Mouse (Mus musculus) kidney, postnatal 0 days (tissue): ENCODE measurements around the gene Olfr1173. TPM values are rescaled to one million over a fixed set of nuclear protein-coding genes. Genes with fewer than 3 reads are reported as not detected.

Experiments
- ATAC-seq: fragments of 200-750 bp; cut with Nextera tagmentation; replicated peaks from 2 replicates; pipeline ENCODE4 v1.8.0; 2017; ENCODE audit warnings: low read depth, moderate number of reproducible peaks, moderate TSS enrichment, moderate library complexity; ENCODE audit not compliant: low FRiP score
- DNase-seq: peaks from one replicate; pipeline ENCODE4 v3.0.0-alpha.2; 2016; ENCODE audit warnings: low spot score
- H3K27ac ChIP-seq: fragments of 300-500 bp; sonication (generic); 2 replicates; pipeline ENCODE4 v1.5.1; 2014; ENCODE audit warnings: mild to moderate bottlenecking
- H3K27me3 ChIP-seq: fragments of 300-500 bp; sonication (generic); 2 replicates; pipeline ENCODE4 v1.6.1; 2014; ENCODE audit warnings: low read length, mixed read lengths; ENCODE audit not compliant: insufficient read depth
- H3K36me3 ChIP-seq: fragments of 300-500 bp; sonication (generic); 2 replicates; pipeline ENCODE4 v1.6.1; 2014; ENCODE audit warnings: low read length, mixed read lengths; ENCODE audit not compliant: insufficient read depth
- H3K4me1 ChIP-seq: fragments of 300-500 bp; sonication (generic); replicated peaks from 2 replicates; pipeline ENCODE4 v1.6.1; 2014; ENCODE audit warnings: antibody characterized with exemption, low read length, mixed read lengths; ENCODE audit not compliant: insufficient read depth
- H3K4me2 ChIP-seq: fragments of 300-500 bp; sonication (generic); 2 replicates; pipeline ENCODE4 v1.6.1; 2014; ENCODE audit warnings: mild to moderate bottlenecking, low read length, moderate library complexity, mixed read lengths
- H3K4me3 ChIP-seq: fragments of 300-500 bp; sonication (generic); replicated peaks from 2 replicates; pipeline ENCODE4 v1.5.1; 2014; ENCODE audit warnings: low read depth, low read length
- H3K9ac ChIP-seq: fragments of 300-500 bp; sonication (generic); 2 replicates; pipeline ENCODE4 v1.6.1; 2014; ENCODE audit warnings: low read depth, low read length
- H3K9me3 ChIP-seq: fragments of 300-500 bp; sonication (generic); replicated peaks from 2 replicates; pipeline ENCODE4 v1.6.1; 2016; ENCODE audit warnings: low read length, inconsistent platforms, mixed read lengths
- CTCF ChIP-seq: IDR thresholded peaks from 2 replicates; pipeline ENCODE4 v1.5.1; 2016; ENCODE audit warnings: antibody characterized with exemption, low read depth, mild to moderate bottlenecking, moderate library complexity
- WGBS: fragments of 180-500 bp; shearing (Covaris S2); extraction: QIAGEN DNeasy Blood & Tissue Kit; methylation state at CpG from one replicate; pipeline ENCODE4 v1.1.7; 2014; 5-methylcytosine and 5-hydroxymethylcytosine counted together
- polyA plus RNA-seq: library from polyadenylated mRNA; unstranded; fragments of >200 nt; fragmentation: Nextera tagmentation; extraction: Ambion mirVana; gene quantifications from 2 replicates; pipeline ENCODE4 v1.2.1, GENCODE M21; 2015

Olfr1173 gene
- polyA plus RNA-seq: not detected in 2 replicates

DNA sequence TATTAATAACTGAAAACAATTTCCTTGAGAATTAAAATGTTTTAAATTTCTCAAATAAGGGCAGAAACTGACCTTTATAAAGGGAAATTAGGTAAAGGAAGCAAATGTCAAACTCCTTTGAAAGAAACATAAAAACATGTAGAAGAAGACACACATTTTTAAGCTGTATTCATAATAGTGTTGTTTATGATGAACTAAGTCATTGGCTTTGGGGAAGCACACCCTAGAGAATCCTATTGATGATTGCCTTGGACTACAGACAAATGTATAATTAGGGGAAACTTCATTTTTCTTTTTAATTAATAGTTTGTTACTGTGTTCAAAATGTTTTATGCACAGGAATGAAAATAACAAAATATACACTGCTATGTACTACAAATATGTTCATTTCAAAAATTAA is at the start of gene Olfr1173:
Gene Olfr1173, minus strand, starts transcription at position 101 of the 400 bp plus-strand sequence.
- Histone ChIP-seq H3K9ac (no peak within 1 kb of the TSS), H3K4me1 (no peaks in the 10 kb centered on the region), H3K4me2 (no peak within 1 kb of the TSS), H3K27me3 (no peaks in the 10 kb centered on the region), H3K36me3 (no peaks in the 10 kb centered on the region), H3K27ac (no peak within 1 kb of the TSS), H3K4me3 (no peak within 1 kb of the TSS), H3K9me3 (no peaks in the 10 kb centered on the region)
- DNase-seq (no peak), ATAC-seq (no peak)
- TF ChIP-seq CTCF: no peak

DNA sequence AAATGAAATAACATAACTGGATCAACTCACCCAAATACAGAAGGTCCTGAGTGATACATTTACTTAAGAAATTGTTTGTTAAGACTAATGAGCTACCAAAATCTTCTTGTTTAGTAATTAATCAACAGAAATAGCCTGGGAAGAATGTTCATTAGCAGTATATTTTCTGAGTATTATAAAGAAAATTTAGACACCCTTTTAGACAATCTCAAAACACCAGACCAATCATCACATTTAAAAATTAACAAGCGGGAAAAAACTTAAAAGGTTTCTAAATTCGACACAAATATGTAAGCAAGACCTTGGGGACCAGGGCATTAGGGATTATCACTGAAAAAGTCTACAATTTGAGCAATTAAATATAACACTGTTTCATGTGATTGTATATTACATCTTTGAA is 47.4 kb upstream of the Olfr1173 start, which contains the start of gene Olfr1175-ps:
Gene Olfr1175-ps, minus strand, starts transcription at position 101 of the 400 bp plus-strand sequence.
- no peak within 1 kb of the TSS for H3K4me2 ChIP-seq
- TF ChIP-seq CTCF: no peak
- no peak for DNase-seq
- no peak within 1 kb of the TSS for H3K9ac ChIP-seq
- 74% methylated on average over 2 of the region's 2 CpGs for WGBS
- no peaks in the 10 kb centered on the region for H3K27me3 ChIP-seq
- no peak within 1 kb of the TSS for H3K27ac ChIP-seq
- H3K4me1 ChIP-seq: no peaks in the 10 kb centered on the region
- no peak within 1 kb of the TSS for H3K4me3 ChIP-seq
- ATAC-seq: no peak
- H3K9me3 ChIP-seq: no peaks in the 10 kb centered on the region
- no peaks in the 10 kb centered on the region for H3K36me3 ChIP-seq

DNA sequence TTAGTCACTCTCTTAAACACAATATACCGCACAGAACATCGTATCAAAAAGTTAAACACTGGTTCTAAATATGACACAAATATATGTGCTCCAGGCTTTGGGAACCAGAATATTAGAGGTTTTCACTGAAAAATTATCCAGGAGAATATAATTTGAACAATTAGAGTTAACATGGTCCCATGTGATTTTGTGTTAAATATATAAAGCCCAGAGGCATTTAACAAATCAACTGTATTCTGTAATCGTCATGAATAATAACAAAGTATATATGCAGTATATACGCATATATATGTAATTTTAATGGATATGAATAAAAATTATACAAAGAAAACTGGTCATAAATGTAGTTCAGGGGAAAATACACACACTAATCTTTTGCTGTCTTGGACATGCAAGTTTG is 35.4 kb upstream of the Olfr1173 start, which contains the start of gene Olfr1174-ps:
Gene Olfr1174-ps, minus strand, starts transcription at position 101 of the 400 bp plus-strand sequence.
- no peak within 1 kb of the TSS for H3K4me3 ChIP-seq
- H3K4me2 ChIP-seq: no peak within 1 kb of the TSS
- no peak within 1 kb of the TSS for H3K27ac ChIP-seq
- no peak within 1 kb of the TSS for H3K9ac ChIP-seq
- no peak for TF ChIP-seq CTCF
- no peaks in the 10 kb centered on the region for H3K9me3 ChIP-seq
- H3K27me3 ChIP-seq: no peaks in the 10 kb centered on the region
- DNase-seq: no peak
- 92% methylated on average over 4 of the region's 4 CpGs for WGBS
- H3K4me1 ChIP-seq: no peaks in the 10 kb centered on the region
- no peak for ATAC-seq
- no peaks in the 10 kb centered on the region for H3K36me3 ChIP-seq

DNA sequence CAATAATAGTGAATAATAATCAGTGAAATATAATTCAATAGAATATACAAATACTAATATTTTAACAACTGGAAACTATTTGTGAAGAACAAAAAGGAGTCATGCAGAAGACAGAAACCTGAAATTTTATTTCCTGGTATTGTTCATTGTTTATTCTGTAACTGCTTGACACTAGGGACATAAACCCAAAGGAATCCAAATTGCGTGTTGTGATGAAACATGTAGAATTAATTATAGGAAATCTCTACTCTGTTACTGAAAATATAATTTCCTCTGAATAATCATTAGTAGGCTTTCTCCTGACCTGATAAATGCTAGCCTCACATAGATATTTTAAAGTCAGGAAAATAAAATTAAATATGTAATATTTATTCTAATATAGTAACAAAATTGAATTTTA is 51.4 kb downstream of the Olfr1173 start, which contains the start of gene Olfr1170:
Gene Olfr1170, minus strand, starts transcription at position 101 of the 400 bp plus-strand sequence.
- DNase-seq (no peak), ATAC-seq (no peak)
- 76% methylated on average over 1 of the region's 1 CpGs for WGBS

More for the DNA sequence above, 51.4 kb downstream of the Olfr1173 start, which contains the start of gene Olfr1170:
- H3K4me3 ChIP-seq: no peak within 1 kb of the TSS
- no peak within 1 kb of the TSS for H3K9ac ChIP-seq
- H3K27ac ChIP-seq: no peak within 1 kb of the TSS
- no peak within 1 kb of the TSS for H3K4me2 ChIP-seq
- no peaks in the 10 kb centered on the region for H3K9me3 ChIP-seq
- no peaks in the 10 kb centered on the region for H3K36me3 ChIP-seq
- no peaks in the 10 kb centered on the region for H3K27me3 ChIP-seq
- no peaks in the 10 kb centered on the region for H3K4me1 ChIP-seq
- TF ChIP-seq CTCF: no peak

Other genes with a start within 250 kb of the Olfr1173 start
- not detected in 2 replicates for gene Olfr73, start 242.2 kb downstream of the Olfr1173 start, polyA plus RNA-seq
- not detected in 2 replicates for gene Olfr1162, start 228.7 kb downstream of the Olfr1173 start, polyA plus RNA-seq
- not detected in 2 replicates for gene Olfr1163, start 208.0 kb downstream of the Olfr1173 start, polyA plus RNA-seq
- gene Olfr1164, start 185.9 kb downstream of the Olfr1173 start, polyA plus RNA-seq: not detected in 2 replicates
- gene Olfr1166, start 151.6 kb downstream of the Olfr1173 start, polyA plus RNA-seq: not detected in 2 replicates
- not detected in 2 replicates for gene Olfr1167, start 124.7 kb downstream of the Olfr1173 start, polyA plus RNA-seq
- gene Olfr1168, start 98.0 kb downstream of the Olfr1173 start, polyA plus RNA-seq: not detected in 2 replicates
- not detected in 2 replicates for gene Olfr1170, start 51.5 kb downstream of the Olfr1173 start, polyA plus RNA-seq
- gene Olfr1174-ps, start 35.3 kb upstream of the Olfr1173 start, polyA plus RNA-seq: not detected in 2 replicates
- not detected in 2 replicates for gene Olfr1175-ps, start 47.3 kb upstream of the Olfr1173 start, polyA plus RNA-seq
- gene Olfr1176, start 56.8 kb upstream of the Olfr1173 start, polyA plus RNA-seq: not detected in 2 replicates
- gene Olfr1177-ps, start 66.6 kb upstream of the Olfr1173 start, polyA plus RNA-seq: not detected in 2 replicates
- not detected in 2 replicates for gene Olfr1178, start 107.2 kb upstream of the Olfr1173 start, polyA plus RNA-seq
- not detected in 2 replicates for gene Olfr1179, start 126.6 kb upstream of the Olfr1173 start, polyA plus RNA-seq
- not detected in 2 replicates for gene Olfr1180, start 139.3 kb upstream of the Olfr1173 start, polyA plus RNA-seq
- gene Olfr1181, start 146.3 kb upstream of the Olfr1173 start, polyA plus RNA-seq: not detected in 2 replicates
- gene Gm13757, start 169.3 kb upstream of the Olfr1173 start, polyA plus RNA-seq: not detected in 2 replicates
- not detected in 2 replicates for gene Olfr1183, start 175.0 kb upstream of the Olfr1173 start, polyA plus RNA-seq
- not detected in 2 replicates for gene Olfr1184, start 203.7 kb upstream of the Olfr1173 start, polyA plus RNA-seq
- not detected in 2 replicates for gene Olfr1185-ps1, start 213.4 kb upstream of the Olfr1173 start, polyA plus RNA-seq
- not detected in 2 replicates for gene Olfr1186, start 238.7 kb upstream of the Olfr1173 start, polyA plus RNA-seq